Mouse (Mus musculus) lung, embryonic 14.5 days (tissue): Measurements from ENCODE around the gene Slc37a2. TPM values are rescaled to one million over a fixed set of nuclear protein-coding genes. Genes with fewer than 3 reads are reported as not detected.

Experiments
- ATAC-seq: fragments of 200-750 bp; cut with Nextera tagmentation; 2 replicates; pipeline ENCODE4 v1.8.0; 2017; ENCODE audit warnings: mild to moderate bottlenecking, moderate TSS enrichment, moderate library complexity; ENCODE audit not compliant: insufficient read depth
- DNase-seq: peaks from one replicate; pipeline ENCODE4 v3.0.0-alpha.2; 2015
- H3K27ac ChIP-seq: fragments of 300-500 bp; sonication (generic); 2 replicates; pipeline ENCODE4 v1.5.1; 2014; ENCODE audit warnings: low read depth, mild to moderate bottlenecking, moderate library complexity
- H3K27me3 ChIP-seq: fragments of 300-500 bp; sonication (generic); 2 replicates; pipeline ENCODE4 v1.6.1; 2014; ENCODE audit warnings: low read length, control low read depth; ENCODE audit not compliant: insufficient read depth
- H3K36me3 ChIP-seq: fragments of 300-500 bp; sonication (generic); 2 replicates; pipeline ENCODE4 v1.6.1; 2014; ENCODE audit warnings: control low read depth; ENCODE audit not compliant: insufficient read depth
- H3K4me1 ChIP-seq: fragments of 300-500 bp; sonication (generic); 2 replicates; pipeline ENCODE4 v1.6.1; 2014; ENCODE audit warnings: antibody characterized with exemption, control low read depth; ENCODE audit not compliant: insufficient read depth
- H3K4me2 ChIP-seq: fragments of 300-500 bp; sonication (generic); 2 replicates; pipeline ENCODE4 v1.6.1; 2014; ENCODE audit warnings: mild to moderate bottlenecking
- H3K4me3 ChIP-seq: fragments of 300-500 bp; sonication (generic); 2 replicates; pipeline ENCODE4 v1.5.1; 2014; ENCODE audit warnings: low read depth, low read length
- H3K9ac ChIP-seq: fragments of 300-500 bp; sonication (generic); 2 replicates; pipeline ENCODE4 v1.6.1; 2014
- H3K9me3 ChIP-seq: fragments of 300-500 bp; sonication (generic); 2 replicates; pipeline ENCODE4 v1.6.1; 2016; ENCODE audit warnings: low read depth, low read length, control low read depth
- CTCF ChIP-seq: IDR thresholded peaks from 2 replicates; pipeline ENCODE4 v1.5.1; 2016; ENCODE audit warnings: antibody characterized with exemption, low read depth
- WGBS: fragments of 180-500 bp; shearing (Covaris S2); extraction: QIAGEN DNeasy Blood & Tissue Kit; methylation state at CpG from one replicate; pipeline ENCODE4 v1.1.7; 2014; 5-methylcytosine and 5-hydroxymethylcytosine counted together
- polyA plus RNA-seq: library from polyadenylated mRNA; unstranded; fragments of >200 nt; fragmentation: Nextera tagmentation; extraction: Ambion mirVana; gene quantifications from 2 replicates; pipeline ENCODE4 v1.2.1, GENCODE M21; 2014

Gene Slc37a2
- polyA plus RNA-seq, 1 experiment from 2014 or later = 1.8 TPM

GRCm38 (mm10) chr9:37214327-37215060 lies 41.0 kb downstream of the Slc37a2 start:
- no peak overlapping the region for H3K4me3 ChIP-seq
- no peak for DNase-seq
- no peaks in the 10 kb centered on the region for H3K36me3 ChIP-seq
- no peak for TF ChIP-seq CTCF
- H3K9ac ChIP-seq = no peak overlapping the region
- H3K9me3 ChIP-seq = no peaks in the 10 kb centered on the region
- H3K4me1 ChIP-seq = no peaks in the 10 kb centered on the region
- no peaks in the 10 kb centered on the region for H3K27me3 ChIP-seq
- H3K4me2 ChIP-seq = no peak overlapping the region
- ATAC-seq = no peak
- no peak overlapping the region for H3K27ac ChIP-seq
- 69% methylated on average over 9 of the region's 9 CpGs for WGBS

DNA sequence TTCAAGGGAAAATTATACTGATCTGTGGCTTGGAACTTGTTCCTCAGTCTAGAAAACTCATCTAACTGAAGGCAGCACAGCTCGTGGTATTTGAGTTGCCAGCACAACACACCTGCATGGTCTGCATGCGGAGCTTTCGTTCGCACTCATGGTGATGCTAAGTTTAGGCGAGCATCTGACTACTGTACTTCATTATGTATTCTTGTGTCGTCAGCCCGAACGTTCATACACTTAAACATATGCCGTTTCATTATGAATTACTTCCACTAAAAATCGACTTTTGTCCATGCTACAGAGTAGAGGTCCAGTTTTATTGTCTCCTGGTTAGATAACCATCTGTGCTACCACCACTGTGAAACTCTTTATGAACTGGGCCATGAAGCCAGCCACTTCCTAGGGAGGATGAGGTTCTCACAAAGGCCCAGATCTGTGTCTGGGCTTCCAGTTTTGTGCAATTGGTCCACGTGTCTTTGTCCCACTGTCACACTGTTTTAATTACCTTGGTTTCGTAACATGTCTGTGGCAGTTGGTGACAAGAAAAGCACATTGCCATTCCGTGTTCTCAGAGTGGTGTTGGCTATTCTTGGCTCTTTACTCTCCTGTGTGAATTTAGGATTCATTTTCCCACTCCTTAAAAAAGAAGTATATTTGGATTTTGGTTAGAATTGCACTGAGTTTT lies 42.3 kb downstream of the Slc37a2 start:
- ATAC-seq = no peak
- Histone ChIP-seq H3K36me3 (no peaks in the 10 kb centered on the region), H3K9me3 (no peaks in the 10 kb centered on the region), H3K4me2 (no peak overlapping the region), H3K27me3 (no peaks in the 10 kb centered on the region), H3K4me3 (no peak overlapping the region), H3K27ac (no peak overlapping the region), H3K4me1 (no peaks in the 10 kb centered on the region), H3K9ac (no peak overlapping the region)
- TF ChIP-seq CTCF = no peak
- WGBS = 85% methylated on average over 13 of the region's 13 CpGs
- DNase-seq = no peak

DNA sequence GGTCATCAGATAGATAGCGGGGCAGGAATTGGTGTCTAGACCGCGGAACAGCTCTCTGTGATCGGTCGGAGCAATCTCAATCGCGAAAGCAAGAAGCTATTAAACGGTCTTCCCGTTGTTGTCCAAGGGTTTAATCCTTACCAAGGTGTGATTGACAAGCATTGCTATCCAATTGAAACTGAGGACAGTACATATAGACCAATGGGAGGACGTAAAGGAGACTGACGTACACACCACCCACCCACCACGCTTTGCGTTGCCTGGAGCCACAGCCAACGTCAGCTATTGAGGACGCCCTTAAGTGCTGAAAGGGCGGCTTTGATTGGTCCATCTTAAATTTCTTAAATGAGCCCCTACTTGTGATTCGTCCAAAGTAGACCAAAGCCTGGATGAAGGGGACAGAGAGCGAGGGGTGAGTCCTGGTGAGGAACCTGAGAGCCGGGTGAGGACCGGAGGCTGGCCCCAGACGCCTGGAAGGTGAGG lies 47.6 kb downstream of the Slc37a2 start, which contains the start of gene Tmem218:
Gene Tmem218, plus strand, starts transcription at position 295 of the 483 bp plus-strand sequence.
- Histone ChIP-seq H3K4me1 (no peaks in the 10 kb centered on the region), H3K36me3 (no peaks in the 10 kb centered on the region), H3K9ac (peak within 1 kb of the TSS; percentile 69), H3K4me3 (peak within 1 kb of the TSS; percentile 63), H3K9me3 (no peaks in the 10 kb centered on the region), H3K27me3 (no peaks in the 10 kb centered on the region), H3K4me2 (peak within 1 kb of the TSS; percentile 72), H3K27ac (peak within 1 kb of the TSS; percentile 58; the same call in 1 of the 2 replicates)
- ATAC-seq (peak; percentile 100), DNase-seq (peak; percentile 99)
- under 1% methylated on average over 21 of the region's 21 CpGs for WGBS
- TF ChIP-seq CTCF = no peak

DNA sequence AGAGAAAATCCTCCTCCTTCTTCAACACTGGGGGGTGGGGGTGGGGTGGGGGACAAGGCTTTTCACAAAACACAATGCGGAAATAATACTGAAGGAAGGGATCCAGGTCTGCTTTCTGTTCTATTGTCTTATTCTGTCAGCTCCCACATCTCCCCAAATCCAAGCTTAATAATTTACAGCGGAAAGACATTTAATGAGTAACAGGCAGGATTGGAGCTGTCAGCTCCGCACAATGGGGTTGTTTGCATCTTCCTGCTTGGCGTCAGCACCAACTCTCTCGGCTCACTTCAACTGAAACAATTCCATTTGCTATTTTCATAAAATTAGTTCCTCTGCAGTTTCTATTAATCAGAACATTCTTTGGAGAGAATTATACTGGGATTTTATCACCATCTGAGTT lies 51.7 kb downstream of the Slc37a2 start:
- Histone ChIP-seq H3K9ac (no peak overlapping the region), H3K9me3 (no peaks in the 10 kb centered on the region), H3K27ac (no peak overlapping the region), H3K4me2 (no peak overlapping the region), H3K4me1 (no peaks in the 10 kb centered on the region), H3K4me3 (no peak overlapping the region), H3K27me3 (no peaks in the 10 kb centered on the region), H3K36me3 (no peaks in the 10 kb centered on the region)
- no peak for TF ChIP-seq CTCF
- DNase-seq = no peak
- 57% methylated on average over 5 of the region's 5 CpGs for WGBS
- no peak for ATAC-seq

- ATAC-seq (peak; percentile 73), DNase-seq (peak; percentile 79)
- Histone ChIP-seq H3K36me3 (no peaks in the 10 kb centered on the region), H3K4me3 (no peak overlapping the region), H3K9me3 (no peaks in the 10 kb centered on the region), H3K9ac (no peak overlapping the region), H3K27me3 (no peaks in the 10 kb centered on the region), H3K4me1 (no peaks in the 10 kb centered on the region), H3K27ac (no peak overlapping the region), H3K4me2 (no peak overlapping the region)
- no peak for TF ChIP-seq CTCF
- 40% methylated on average over 5 of the region's 5 CpGs for WGBS
These were observed 55.1 kb downstream of the Slc37a2 start for GRCm38 (mm10) chr9:37200414-37200813.

- Histone ChIP-seq H3K27me3 (no peaks in the 10 kb centered on the region), H3K4me1 (no peaks in the 10 kb centered on the region), H3K9ac (no peak overlapping the region), H3K4me3 (no peak overlapping the region), H3K36me3 (no peaks in the 10 kb centered on the region), H3K4me2 (no peak overlapping the region), H3K9me3 (no peaks in the 10 kb centered on the region), H3K27ac (no peak overlapping the region)
- TF ChIP-seq CTCF = no peak
- ATAC-seq (no peak), DNase-seq (no peak)
- WGBS = 72% methylated on average over 4 of the region's 4 CpGs
These were observed 58.5 kb downstream of the Slc37a2 start for GRCm38 (mm10) chr9:37197067-37197466.

- 92% methylated on average over 3 of the region's 3 CpGs for WGBS
- Histone ChIP-seq H3K36me3 (no peaks in the 10 kb centered on the region), H3K27ac (no peak overlapping the region), H3K4me1 (no peaks in the 10 kb centered on the region), H3K27me3 (no peaks in the 10 kb centered on the region), H3K9ac (no peak overlapping the region), H3K9me3 (no peaks in the 10 kb centered on the region), H3K4me2 (no peak overlapping the region), H3K4me3 (no peak overlapping the region)
- ATAC-seq (no peak), DNase-seq (no peak)
- TF ChIP-seq CTCF = no peak
These were observed 67.5 kb downstream of the Slc37a2 start for GRCm38 (mm10) chr9:37188024-37188423.
